Mouse (Mus musculus) CH12.LX (cell line): Measurements from ENCODE around the gene Slc9a1.

Experiments used
- CTCF ChIP-seq, 2 experiments: IDR thresholded peaks in 1 of 2; conservative IDR thresholded peaks in 1 of 2; 2 replicates each; pipeline ENCODE4 v1.5.1; 2011 to 2012; ENCODE audit warnings: low read depth in 2 of 2, low read length in 2 of 2, improper control_type of control experiment in 1 of 2, inconsistent platforms in 1 of 2, mild to moderate bottlenecking in 1 of 2, moderate library complexity in 1 of 2
- ELF1 ChIP-seq: IDR thresholded peaks from 2 replicates; pipeline ENCODE4 v1.6.1; 2014; ENCODE audit warnings: low read depth, mild to moderate bottlenecking, inconsistent platforms, low read length, improper control_type of control experiment
- GABPA ChIP-seq: IDR thresholded peaks from 2 replicates; pipeline ENCODE4 v1.6.1; 2012; ENCODE audit warnings: low read depth, low read length, improper control_type of control experiment, inconsistent platforms; ENCODE audit not compliant: insufficient replicate concordance
- KAT2A ChIP-seq: IDR thresholded peaks from 2 replicates; pipeline ENCODE4 v1.6.1; 2012; ENCODE audit warnings: low read length, improper control_type of control experiment, inconsistent platforms; ENCODE audit not compliant: insufficient replicate concordance
- MAFK ChIP-seq: IDR thresholded peaks from 2 replicates; pipeline ENCODE4 v1.6.1; 2011; ENCODE audit warnings: low read length, improper control_type of control experiment; ENCODE audit not compliant: insufficient replicate concordance
- MAZ ChIP-seq: IDR thresholded peaks from 2 replicates; pipeline ENCODE4 v1.6.1; 2012; ENCODE audit warnings: low read depth, mild to moderate bottlenecking, inconsistent platforms, low read length, improper control_type of control experiment, moderate library complexity
- POLR2A ChIP-seq: IDR thresholded peaks from 2 replicates; pipeline ENCODE4 v1.6.1; 2011; ENCODE audit warnings: low read depth, mild to moderate bottlenecking, improper control_type of control experiment, low read length
- POLR2AphosphoS2 ChIP-seq: IDR thresholded peaks from 2 replicates; pipeline ENCODE4 v1.6.1; 2011; ENCODE audit warnings: low read depth, low read length, improper control_type of control experiment
- RAD21 ChIP-seq: IDR thresholded peaks from 2 replicates; pipeline ENCODE4 v1.6.1; 2011; ENCODE audit warnings: low read depth, mild to moderate bottlenecking, low read length, improper control_type of control experiment, moderate library complexity
- SIN3A ChIP-seq: IDR thresholded peaks from 2 replicates; pipeline ENCODE4 v1.6.1; 2012; ENCODE audit warnings: low read length, improper control_type of control experiment, inconsistent platforms
- TCF12 ChIP-seq: IDR thresholded peaks from 2 replicates; pipeline ENCODE4 v1.6.1; 2014; ENCODE audit warnings: low read depth, mild to moderate bottlenecking, inconsistent platforms, low read length, improper control_type of control experiment
- ZKSCAN1 ChIP-seq: IDR thresholded peaks from 2 replicates; pipeline ENCODE4 v1.6.1; 2012; ENCODE audit warnings: low read depth, inconsistent platforms, low read length, improper control_type of control experiment, borderline replicate concordance
- ZMIZ1 ChIP-seq: IDR thresholded peaks from 2 replicates; pipeline ENCODE4 v1.6.1; 2012; ENCODE audit warnings: low read depth, mild to moderate bottlenecking, inconsistent platforms, low read length, improper control_type of control experiment

DNA sequence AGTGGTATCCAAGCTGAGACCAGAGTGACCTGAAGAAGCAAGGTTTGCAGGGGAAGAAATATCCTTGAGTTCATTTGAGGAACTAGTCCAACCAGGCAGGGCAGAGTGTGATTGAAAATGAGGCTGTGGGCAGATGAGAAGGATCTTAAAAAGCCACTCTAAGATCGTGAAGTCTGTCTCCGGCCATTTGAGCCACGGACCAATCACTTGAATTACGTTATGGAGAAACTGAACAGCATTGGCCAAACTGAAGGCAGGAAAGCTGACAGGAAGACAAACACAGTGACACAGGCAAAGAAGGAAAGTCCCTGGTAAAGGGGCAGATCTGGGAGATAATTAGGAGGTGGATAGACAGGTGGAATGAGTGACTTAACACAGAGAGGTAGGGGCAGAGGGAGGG, 22.9 kb upstream of the Slc9a1 start:
- TF ChIP-seq POLR2A, result no peak
- no peak for TF ChIP-seq ZMIZ1
- no peak for TF ChIP-seq CTCF (conservative IDR thresholded peaks at IDR 0.05 in 1 of 2, IDR thresholded peaks at IDR 0.05 in 1 of 2; ENCODE audit: low read depth in 2 of 2, low read length in 2 of 2)
- no peak for TF ChIP-seq POLR2AphosphoS2
- TF ChIP-seq RAD21, result no peak
- no peak for TF ChIP-seq SIN3A
- no peak for TF ChIP-seq ELF1
- no peak for TF ChIP-seq TCF12
- TF ChIP-seq KAT2A, result no peak
- no peak for TF ChIP-seq MAFK
- no peak for TF ChIP-seq ZKSCAN1
- TF ChIP-seq GABPA, result no peak
- no peak for TF ChIP-seq MAZ
